Mouse (Mus musculus) olfactory bulb, adult 2 months (tissue): ENCODE measurements around the gene Zfp292. TPM values are rescaled to one million over a fixed set of nuclear protein-coding genes. Genes with fewer than 3 reads are reported as not detected.
"Not testable (repeated sequence)": the region's sequence is repeated elsewhere in the genome, so short reads cannot be mapped to it uniquely, and the experiment has no call there.

Experiments
- H3K27ac ChIP-seq: fragments of 200-500 bp; 2 replicates; pipeline ENCODE4 v1.5.1; 2012; ENCODE audit warnings: low read depth, low read length; ENCODE audit not compliant: insufficient read depth
- H3K4me1 ChIP-seq: fragments of 200-500 bp; 2 replicates; pipeline ENCODE4 v1.6.1; 2012; ENCODE audit warnings: low read length; ENCODE audit not compliant: control insufficient read depth, insufficient read depth
- H3K4me3 ChIP-seq: fragments of 200-500 bp; 2 replicates; pipeline ENCODE4 v1.5.1; 2012; ENCODE audit warnings: mild to moderate bottlenecking, low read depth, low read length, moderate library complexity; ENCODE audit not compliant: insufficient read depth
- CTCF ChIP-seq: fragments of 200-500 bp; IDR thresholded peaks from 2 replicates; pipeline ENCODE4 v1.5.1; 2012; ENCODE audit warnings: low read depth, mild to moderate bottlenecking, low read length, moderate library complexity; ENCODE audit not compliant: insufficient read depth
- POLR2A ChIP-seq: fragments of 200-500 bp; IDR thresholded peaks from 2 replicates; pipeline ENCODE4 v1.6.1; 2012; ENCODE audit warnings: mild to moderate bottlenecking, low read depth, low read length, moderate library complexity; ENCODE audit not compliant: insufficient read depth
- WGBS: fragments of 180-500 bp; shearing (Covaris S2); methylation state at CpG from one replicate; pipeline ENCODE4 v1.1.7; 2018; 5-methylcytosine and 5-hydroxymethylcytosine counted together
- polyA plus RNA-seq: library from polyadenylated mRNA; stranded (reverse); fragments of >200 nt; gene quantifications from 2 replicates; pipeline ENCODE4 v1.2.4, GENCODE M21; 2012; ENCODE audit warnings: low replicate concordance; ENCODE audit not compliant: missing spikeins, insufficient read depth, insufficient read length

Zfp292 gene
- polyA plus RNA-seq = not detected in 2 replicates

GRCm38 (mm10) chr4:34882818-34883217 lies at the start of gene Zfp292:
TSS of gene Zfp292 (minus strand) at chr4:34882960.
- Histone ChIP-seq H3K4me3 (peak within 1 kb of the TSS; percentile 93), H3K4me1 (peaks cover 10% of the 10 kb centered on the region), H3K27ac (peak within 1 kb of the TSS; percentile 97)
- TF ChIP-seq CTCF (no peak), POLR2A (peak; percentile 94; the same call in 1 of the 2 replicates)
- WGBS = 0% methylated on average over 44 of the region's 44 CpGs

GRCm38 (mm10) chr4:34928386-34928785 lies 45.6 kb upstream of the Zfp292 start:
- H3K4me1 ChIP-seq, H3K27ac ChIP-seq, H3K4me3 ChIP-seq: not testable (repeated sequence)
- WGBS = 84% methylated on average over 7 of the region's 7 CpGs

- H3K4me3 ChIP-seq = no peak overlapping the region
- 61% methylated on average over 6 of the region's 6 CpGs for WGBS
- no peak overlapping the region for H3K27ac ChIP-seq
- TF ChIP-seq CTCF (no peak), POLR2A (no peak)
- H3K4me1 ChIP-seq = no peaks in the 10 kb centered on the region
These were observed 39.6 kb upstream of the Zfp292 start for GRCm38 (mm10) chr4:34922177-34922870.

GRCm38 (mm10) chr4:34917400-34917799 lies 34.6 kb upstream of the Zfp292 start:
- TF ChIP-seq POLR2A = no peak
- no peak for TF ChIP-seq CTCF
- no peak overlapping the region for H3K27ac ChIP-seq
- H3K4me1 ChIP-seq = no peaks in the 10 kb centered on the region
- 55% methylated on average over 7 of the region's 7 CpGs for WGBS
- no peak overlapping the region for H3K4me3 ChIP-seq

GRCm38 (mm10) chr4:34912171-34912570 lies 29.4 kb upstream of the Zfp292 start:
- H3K27ac ChIP-seq = no peak overlapping the region

GRCm38 (mm10) chr4:34911401-34911800 lies 28.6 kb upstream of the Zfp292 start:
- no peaks in the 10 kb centered on the region for H3K4me1 ChIP-seq
- TF ChIP-seq CTCF = no peak
- TF ChIP-seq POLR2A = no peak
- 76% methylated on average over 3 of the region's 3 CpGs for WGBS
- no peak overlapping the region for H3K4me3 ChIP-seq
- no peak overlapping the region for H3K27ac ChIP-seq

More at GRCm38 (mm10) chr4:34912171-34912570, 29.4 kb upstream of the Zfp292 start:
- 86% methylated on average over 3 of the region's 3 CpGs for WGBS
- no peaks in the 10 kb centered on the region for H3K4me1 ChIP-seq
- no peak overlapping the region for H3K4me3 ChIP-seq
- no peak for TF ChIP-seq POLR2A
- no peak for TF ChIP-seq CTCF

- 88% methylated on average over 7 of the region's 7 CpGs for WGBS
- Histone ChIP-seq H3K4me1 (no peaks in the 10 kb centered on the region), H3K27ac (no peak overlapping the region), H3K4me3 (no peak overlapping the region)
- no peak for TF ChIP-seq CTCF
- no peak for TF ChIP-seq POLR2A
These were observed 25.4 kb upstream of the Zfp292 start for GRCm38 (mm10) chr4:34908127-34908526.

GRCm38 (mm10) chr4:34907026-34907425 lies 24.3 kb upstream of the Zfp292 start:
- no peaks in the 10 kb centered on the region for H3K4me1 ChIP-seq

GRCm38 (mm10) chr4:34906151-34906550 lies 23.4 kb upstream of the Zfp292 start:
- no peak overlapping the region for H3K27ac ChIP-seq
- TF ChIP-seq POLR2A (no peak), CTCF (no peak)
- H3K4me1 ChIP-seq = no peaks in the 10 kb centered on the region
- no peak overlapping the region for H3K4me3 ChIP-seq
- 85% methylated on average over 4 of the region's 4 CpGs for WGBS

More at GRCm38 (mm10) chr4:34907026-34907425, 24.3 kb upstream of the Zfp292 start:
- 44% methylated on average over 14 of the region's 14 CpGs for WGBS
- Histone ChIP-seq H3K4me3 (no peak overlapping the region), H3K27ac (no peak overlapping the region)
- TF ChIP-seq CTCF (no peak), POLR2A (no peak)

- Histone ChIP-seq H3K4me3 (no peak overlapping the region), H3K4me1 (no peaks in the 10 kb centered on the region), H3K27ac (no peak overlapping the region)
- 70% methylated on average over 5 of the region's 5 CpGs for WGBS
- TF ChIP-seq POLR2A (no peak), CTCF (no peak)
These were observed 22.6 kb upstream of the Zfp292 start for GRCm38 (mm10) chr4:34905396-34905795.

GRCm38 (mm10) chr4:34901582-34901981 lies 18.8 kb upstream of the Zfp292 start:
- 85% methylated on average over 3 of the region's 3 CpGs for WGBS
- not testable (repeated sequence) for H3K27ac ChIP-seq, H3K4me1 ChIP-seq, H3K4me3 ChIP-seq
